Mouse (Mus musculus) heart, adult 11 months (tissue): ENCODE measurements around the gene Nadsyn1.

Experiments
- DNase-seq: peaks from one replicate; pipeline ENCODE4 v3.0.0; 2022

The Nadsyn1 gene

DNA sequence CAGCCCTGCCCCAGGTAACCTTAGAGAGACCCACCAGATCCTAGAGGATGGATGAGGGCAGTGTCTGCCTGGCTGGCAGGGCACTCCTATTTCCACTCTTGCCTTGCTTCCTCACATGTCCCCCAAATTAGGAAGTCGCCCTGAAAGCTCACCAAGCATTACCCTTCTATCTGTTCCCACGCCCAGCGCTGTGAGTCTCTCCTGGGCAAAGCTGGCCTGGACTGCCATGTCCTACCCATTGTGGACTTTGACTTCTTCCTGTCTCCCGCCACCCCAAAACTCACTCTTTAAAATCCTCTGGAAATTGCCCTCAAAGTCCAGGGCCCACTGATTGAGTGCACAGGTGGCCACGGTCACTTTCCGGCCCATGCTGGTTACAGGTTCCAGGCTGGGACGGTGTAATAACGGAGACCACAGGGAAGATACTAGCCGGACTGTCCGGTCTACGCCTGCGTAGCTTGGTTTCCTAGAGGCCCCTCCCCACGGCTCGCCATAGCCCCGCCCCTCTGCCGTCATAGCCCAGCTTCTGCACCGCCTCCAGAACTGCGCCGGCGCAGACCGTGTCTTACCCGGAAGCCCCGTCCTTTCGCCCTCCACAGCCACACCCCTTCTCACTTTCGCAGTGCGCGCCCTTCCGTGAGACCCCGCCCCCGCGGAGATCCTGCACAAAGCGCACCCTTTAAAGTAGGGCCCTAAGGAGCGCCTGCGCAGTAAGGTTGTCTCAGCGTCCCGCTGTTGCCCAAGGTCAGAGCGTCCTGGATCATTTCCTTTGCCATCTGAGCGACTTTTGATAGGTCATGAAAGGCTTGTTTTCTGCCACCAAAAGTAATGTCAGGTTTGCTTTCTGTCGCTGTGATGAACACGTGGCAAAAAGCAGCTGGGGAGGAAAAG, at the start of gene Nadsyn1, which contains the start of gene Dhcr7:
Nadsyn1 (minus strand) TSS at position 475 of the 891 bp plus-strand sequence.
Dhcr7 (plus strand) TSS at position 771 of the 891 bp plus-strand sequence.
- peak; percentile 100 for DNase-seq

GRCm38 (mm10) chr7:143868874-143869273, 46.2 kb upstream of the Nadsyn1 start:
- peak; percentile 79 for DNase-seq

DNA sequence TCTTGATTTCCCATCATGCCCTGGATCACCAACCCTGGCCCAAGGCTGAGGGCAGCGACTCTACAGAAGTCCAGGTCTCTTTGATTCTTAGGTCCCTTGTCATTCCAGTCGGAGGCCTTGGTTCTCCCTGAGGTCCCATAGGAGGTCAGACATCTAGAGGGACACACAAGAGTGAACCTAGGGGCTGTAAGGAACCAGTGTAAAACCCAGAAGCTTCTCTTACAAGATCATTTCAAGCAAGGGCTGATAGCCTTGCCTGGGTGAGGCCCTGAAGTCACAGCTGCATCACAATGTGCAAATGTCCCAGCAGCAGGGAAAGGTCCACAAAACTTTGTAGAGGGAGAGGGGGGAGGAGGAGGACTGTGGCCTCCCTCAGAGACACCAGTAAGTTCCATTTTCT, 43.9 kb upstream of the Nadsyn1 start, which contains the start of gene Gm498:
Gm498 (plus strand) TSS at position 301 of the 400 bp plus-strand sequence.
- DNase-seq, result peak; percentile 58

GRCm38 (mm10) chr7:143848768-143849482, 26.3 kb upstream of the Nadsyn1 start:
- peak; percentile 78 for DNase-seq

DNA sequence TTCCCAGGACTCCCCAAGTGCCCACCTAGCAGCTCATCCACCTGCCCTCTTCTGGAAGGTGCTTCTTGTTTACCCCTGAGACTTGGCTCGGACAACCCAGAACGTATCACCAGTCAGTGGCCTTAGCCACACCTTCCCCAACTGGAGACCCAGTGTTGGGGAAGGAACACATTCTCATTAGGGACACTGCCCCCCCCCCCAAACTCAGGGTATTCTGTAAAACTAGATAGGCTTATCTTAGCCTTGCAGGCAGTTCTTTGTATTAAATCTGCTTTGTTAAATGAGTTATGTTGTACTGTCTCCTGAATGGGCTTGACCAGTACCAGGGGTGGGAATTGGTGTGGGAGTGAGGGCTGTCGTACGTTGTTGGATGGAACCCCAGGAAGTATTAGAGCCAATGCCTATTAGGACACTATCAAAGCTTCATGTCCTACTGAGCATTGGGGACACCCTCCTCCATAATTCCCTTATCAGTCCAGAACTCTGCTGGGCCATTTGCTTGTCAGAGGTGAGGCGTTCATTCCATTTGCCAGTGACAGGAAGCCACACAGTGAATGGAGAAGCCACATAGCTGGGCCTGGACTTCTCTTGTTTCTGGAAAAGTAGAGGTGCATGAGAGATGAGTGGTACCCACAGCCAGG, 25.6 kb upstream of the Nadsyn1 start:
- peak; percentile 60 for DNase-seq

- DNase-seq, result no peak
Measured at GRCm38 (mm10) chr7:143841301-143841700, 18.7 kb upstream of the Nadsyn1 start.

GRCm38 (mm10) chr7:143840121-143840520, 17.5 kb upstream of the Nadsyn1 start:
- peak; percentile 76 for DNase-seq

DNA sequence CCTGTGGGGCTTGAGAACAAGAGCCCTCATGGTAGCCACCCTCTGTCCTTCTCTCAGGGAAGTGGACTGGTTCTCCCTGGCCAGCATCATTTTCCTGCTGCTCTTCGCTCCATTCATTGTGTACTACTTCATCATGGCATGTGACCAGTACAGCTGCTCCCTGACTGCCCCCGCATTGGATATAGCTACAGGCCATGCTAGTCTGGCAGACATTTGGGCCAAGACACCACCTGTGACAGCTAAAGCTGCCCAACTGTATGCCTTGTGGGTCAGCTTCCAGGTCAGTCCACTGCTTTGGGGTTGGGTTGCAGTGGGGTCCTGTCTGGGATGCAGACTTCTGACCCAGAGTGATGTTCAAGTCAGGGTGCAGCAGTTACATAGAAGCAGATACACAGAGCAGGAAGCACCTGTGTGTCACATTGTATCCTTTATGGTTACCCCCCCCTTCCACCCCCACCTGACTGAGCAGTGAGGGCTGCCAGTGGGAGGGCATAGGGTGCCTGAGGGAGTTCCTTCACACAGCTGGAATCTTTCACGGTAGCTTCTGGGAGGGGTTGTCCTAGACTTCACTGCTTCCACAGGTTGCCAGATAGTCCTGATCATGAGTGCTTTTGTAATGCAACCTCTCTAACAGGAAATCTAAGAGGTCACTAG, 15.2 kb upstream of the Nadsyn1 start:
- peak; percentile 80 for DNase-seq

DNA sequence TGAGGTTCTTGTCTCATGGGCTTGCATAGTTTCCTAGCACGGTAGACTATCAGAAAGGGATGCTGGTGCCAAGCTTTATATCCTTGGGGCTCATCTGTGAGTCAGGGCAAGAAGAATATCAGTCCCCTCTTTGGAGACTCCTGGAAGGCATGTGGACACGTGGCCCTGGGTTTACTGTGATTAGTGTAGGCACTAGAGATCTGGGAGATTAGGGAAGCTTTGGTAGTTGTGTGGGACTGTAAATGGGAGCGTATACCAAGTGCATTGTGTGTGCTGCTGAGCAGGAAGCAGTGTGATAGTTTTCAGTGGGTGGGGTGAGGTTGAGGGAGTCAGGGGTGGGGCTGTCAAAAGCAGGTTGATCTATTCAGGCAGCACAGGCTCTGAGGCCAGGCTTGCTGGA, 12.3 kb upstream of the Nadsyn1 start:
- DNase-seq, result peak; percentile 76

DNA sequence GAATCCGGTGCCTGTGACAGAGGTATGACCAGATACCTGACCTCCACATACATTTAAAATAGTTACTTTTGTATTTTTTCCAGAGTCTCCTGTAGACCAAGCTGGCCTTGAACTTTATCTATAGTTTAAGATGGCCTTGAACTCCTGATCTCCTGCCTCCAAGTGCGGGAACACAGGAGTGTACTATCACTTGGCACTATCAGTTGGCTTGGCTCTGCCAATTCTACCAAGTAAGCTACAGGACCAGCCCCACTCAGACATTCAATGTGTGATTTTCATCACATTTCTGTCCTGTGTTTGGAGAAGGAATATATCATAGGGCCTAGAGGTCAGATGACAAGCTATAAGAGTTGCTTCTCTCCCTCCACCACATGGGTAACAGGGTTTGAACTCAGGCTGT, 11.7 kb upstream of the Nadsyn1 start:
- DNase-seq, result no peak

GRCm38 (mm10) chr7:143833581-143834190, 11.0 kb upstream of the Nadsyn1 start:
- peak; percentile 55 for DNase-seq

DNA sequence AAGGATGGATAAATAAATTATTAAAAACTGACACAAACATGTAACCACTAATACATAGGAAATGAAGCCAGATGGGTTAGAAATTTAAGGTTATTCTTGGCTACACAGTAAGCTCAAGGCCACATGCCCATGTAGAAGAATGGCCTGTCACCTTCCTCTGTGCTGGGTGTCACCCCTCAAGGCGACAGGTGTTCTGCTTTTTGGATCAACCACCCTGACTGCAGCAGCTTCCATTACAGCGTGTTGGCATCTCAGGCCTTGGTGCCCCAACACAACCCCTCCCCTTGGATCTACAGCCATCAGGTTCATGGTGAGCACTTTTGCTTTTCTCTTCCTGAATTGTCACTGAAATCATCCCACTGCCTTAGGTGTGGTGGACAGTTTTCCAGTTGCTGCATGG, 10.0 kb upstream of the Nadsyn1 start:
- no peak for DNase-seq

- DNase-seq, result peak; percentile 92
Measured at GRCm38 (mm10) chr7:143832196-143832595, 9.5 kb upstream of the Nadsyn1 start.

GRCm38 (mm10) chr7:143830399-143830798, 7.8 kb upstream of the Nadsyn1 start:
- DNase-seq, result peak; percentile 93

DNA sequence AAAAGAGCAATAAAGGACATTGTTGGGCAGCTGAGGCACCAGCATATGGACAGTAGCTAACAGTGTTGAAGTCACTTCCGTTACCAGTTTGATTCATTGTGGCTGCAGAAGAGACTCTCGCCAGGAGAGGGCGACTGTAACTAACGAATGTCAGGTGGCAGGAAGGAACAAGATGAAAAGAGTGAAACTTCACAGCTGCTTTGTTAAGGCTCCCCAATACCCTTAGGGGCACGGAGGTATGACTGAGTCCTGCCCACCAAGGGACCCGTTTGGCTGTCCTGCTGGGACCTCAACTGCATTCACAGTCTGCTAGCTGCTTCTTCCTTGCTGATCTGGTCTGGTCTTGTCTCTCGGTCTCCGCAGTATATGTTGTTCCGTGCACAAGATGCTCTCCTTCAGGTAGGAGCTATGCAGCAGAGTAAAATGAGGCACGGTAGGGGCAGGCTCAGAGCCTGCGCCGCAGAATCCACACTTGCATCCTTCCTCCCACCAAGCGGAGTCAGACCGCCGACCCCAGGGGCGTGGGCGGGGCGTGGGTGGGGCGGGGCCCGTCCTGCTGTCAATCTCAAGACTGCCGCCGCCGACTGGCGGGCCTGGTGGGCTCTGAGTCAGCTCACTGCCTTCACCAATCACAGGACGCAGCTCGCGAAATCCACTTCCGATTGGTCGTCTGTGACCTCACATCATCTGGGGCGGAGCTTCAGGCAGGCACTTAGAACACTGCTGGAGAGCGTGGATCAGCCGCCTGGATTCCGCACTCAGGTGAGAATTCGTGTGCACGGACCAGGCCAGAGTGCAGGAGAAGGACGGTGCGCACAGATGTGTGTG, 7.1 kb upstream of the Nadsyn1 start:
- DNase-seq, result peak; percentile 100

GRCm38 (mm10) chr7:143826985-143827384, 4.3 kb upstream of the Nadsyn1 start:
- DNase-seq, result no peak

GRCm38 (mm10) chr7:143823266-143823605, 587 bp upstream of the Nadsyn1 start:
- no peak for DNase-seq

- DNase-seq, result no peak
Measured at GRCm38 (mm10) chr7:143821241-143821640, 1.4 kb downstream of the Nadsyn1 start.

DNA sequence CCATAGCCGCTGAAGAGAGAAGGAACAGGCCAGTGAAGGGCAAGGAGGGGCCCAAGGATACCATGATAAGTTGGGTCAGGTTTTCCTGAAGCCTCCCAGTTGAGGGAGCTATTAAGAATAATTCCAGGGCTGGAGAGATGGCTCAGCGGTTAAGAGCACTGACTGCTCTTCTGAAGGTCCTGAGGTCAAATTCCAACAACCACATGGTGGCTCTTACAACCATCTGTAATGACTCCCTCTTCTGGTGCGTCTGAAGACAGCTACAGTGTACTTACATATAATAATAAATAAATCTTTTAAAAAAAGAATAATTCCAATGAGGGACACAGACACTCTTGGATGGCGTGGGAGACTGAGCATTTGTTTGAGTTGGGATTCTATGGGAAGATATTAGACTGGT, 3.4 kb downstream of the Nadsyn1 start:
- no peak for DNase-seq

- DNase-seq, result no peak
Measured at GRCm38 (mm10) chr7:143808909-143809308, 13.7 kb downstream of the Nadsyn1 start.

GRCm38 (mm10) chr7:143805199-143805624, 17.4 kb downstream of the Nadsyn1 start:
- DNase-seq, result no peak
